Comparison of ENCODE assay signal across 18 mouse cellular contexts in genomic region chr13:35817626-35818025, GRCm38 (mm10).
A peak's percentile ranks its signal among the peaks of the same experiment; 100 is the strongest.
DNase-seq lines count a peak whose midpoint lies in the region; ATAC-seq and TF ChIP-seq lines count a peak whose summit lies in the region.
"Had no signal": no experiment of that assay in that cellular context is flagged by ENCODE, and none has a peak within 500 bp of the region (broad histone marks: within the 10 kb centered on the region; RNA-seq: fewer than 3 reads in every experiment).

No protein-coding gene starts in this region.

- no peak for TF ChIP-seq CTCF in liver, adult 2 months (IDR thresholded peaks at IDR 0.05; ENCODE audit: low read depth, low read length)
- no peak for TF ChIP-seq CTCF in Patski (IDR thresholded peaks at IDR 0.05)

- no peaks in the 10 kb centered on the region for H3K27me3 ChIP-seq in forebrain, embryonic 11.5 days (ENCODE audit: control insufficient read depth, insufficient read depth, low read length)
- no peaks in the 10 kb centered on the region for H3K27me3 ChIP-seq in forebrain, embryonic 14.5 days (replicated peaks; ENCODE audit: control insufficient read depth, insufficient read depth, low read length)
- no peaks in the 10 kb centered on the region for H3K27me3 ChIP-seq in liver, adult 2 months (ENCODE audit: control insufficient read depth, insufficient read depth, low read length)
- H3K27me3 ChIP-seq in Patski, result no peaks in the 10 kb centered on the region
- H3K27me3 ChIP-seq in kidney, embryonic 16.5 days (ENCODE audit: insufficient read depth, low read length), result no peaks in the 10 kb centered on the region
- H3K27me3 ChIP-seq: embryonic facial prominence, embryonic 12.5 days; limb, embryonic 12.5 days; midbrain, embryonic 12.5 days had no signal

- no peaks in the 10 kb centered on the region for H3K9me3 ChIP-seq in forebrain, embryonic 11.5 days (ENCODE audit: control insufficient read depth, low read length)
- no peaks in the 10 kb centered on the region for H3K9me3 ChIP-seq in forebrain, embryonic 14.5 days (replicated peaks; ENCODE audit: control insufficient read depth, low read length)
- no peaks in the 10 kb centered on the region for H3K9me3 ChIP-seq in kidney, embryonic 16.5 days (ENCODE audit: low read length)
- H3K9me3 ChIP-seq: embryonic facial prominence, embryonic 12.5 days; limb, embryonic 12.5 days; midbrain, embryonic 12.5 days had no signal

- no peak overlapping the region for H3K27ac ChIP-seq in forebrain, embryonic 11.5 days (ENCODE audit: low read depth, low read length)
- no peak overlapping the region for H3K27ac ChIP-seq in forebrain, embryonic 14.5 days (ENCODE audit: low read depth, low read length)
- H3K27ac ChIP-seq in liver, adult 2 months (replicated peaks; ENCODE audit: insufficient read depth, low read depth, low read length), result no peak overlapping the region
- H3K27ac ChIP-seq in kidney, embryonic 16.5 days (ENCODE audit: low read length), result 0 out of 2 replicates have a peak overlapping the region, but pooled peaks have one; percentile 24
- H3K27ac ChIP-seq: embryonic facial prominence, embryonic 12.5 days; hindbrain, postnatal 0 days; limb, embryonic 12.5 days; midbrain, embryonic 12.5 days; stomach, postnatal 0 days had no signal

- H3K4me2 ChIP-seq in forebrain, embryonic 11.5 days (ENCODE audit: low read depth, low read length, severe bottlenecking), result no peak overlapping the region
- no peak overlapping the region for H3K4me2 ChIP-seq in forebrain, embryonic 14.5 days (ENCODE audit: low read length)
- H3K4me2 ChIP-seq in kidney, embryonic 16.5 days (replicated peaks; ENCODE audit: low read depth, low read length), result no peak overlapping the region
- H3K4me2 ChIP-seq: embryonic facial prominence, embryonic 12.5 days; heart, embryonic 11.5 days; limb, embryonic 12.5 days; midbrain, embryonic 12.5 days had no signal

- no peak for ATAC-seq in forebrain, embryonic 11.5 days (replicated peaks; ENCODE audit: low FRiP score)
- ATAC-seq in forebrain, embryonic 14.5 days, result no peak
- ATAC-seq in Patski, result peak; percentile 65
- peak; percentile 36; the same call in 1 of the 2 replicates for ATAC-seq in kidney, embryonic 16.5 days (ENCODE audit: low FRiP score, low TSS enrichment)
- ATAC-seq: hindbrain, postnatal 0 days had no signal

- no peak for TF ChIP-seq POLR2A in liver, adult 2 months (IDR thresholded peaks at IDR 0.05; ENCODE audit: extremely low read depth, insufficient read depth, low read length)

- H3K4me3 ChIP-seq in forebrain, embryonic 11.5 days (ENCODE audit: low read depth, low read length), result no peak overlapping the region
- no peak overlapping the region for H3K4me3 ChIP-seq in forebrain, embryonic 14.5 days (ENCODE audit: low read depth, low read length)
- no peak overlapping the region for H3K4me3 ChIP-seq in liver, adult 2 months (ENCODE audit: insufficient read depth, low read depth, low read length)
- no peak overlapping the region for H3K4me3 ChIP-seq in kidney, embryonic 16.5 days (ENCODE audit: low read length)
- H3K4me3 ChIP-seq: embryonic facial prominence, embryonic 12.5 days; limb, embryonic 12.5 days; midbrain, embryonic 12.5 days had no signal

- H3K36me3 ChIP-seq in forebrain, embryonic 11.5 days (ENCODE audit: control insufficient read depth, insufficient read depth, low read length), result no peaks in the 10 kb centered on the region; the same call in 1 of the 2 replicates
- H3K36me3 ChIP-seq in forebrain, embryonic 14.5 days (ENCODE audit: control insufficient read depth, insufficient read depth, low read length), result 0 out of 2 replicates have a peak, but pooled peaks cover 4% of the 10 kb centered on the region
- peaks cover 5% of the 10 kb centered on the region for H3K36me3 ChIP-seq in liver, adult 2 months (ENCODE audit: control insufficient read depth, insufficient read depth, low read length)
- H3K36me3 ChIP-seq in kidney, embryonic 16.5 days (ENCODE audit: insufficient read depth, low read length), result peaks cover 30% of the 10 kb centered on the region

- in situ Hi-C loops in Patski (cut with MboI; ENCODE audit: low pct_unique_long_range_greater_than_20kb), result no loop called here

- WGBS in forebrain, embryonic 11.5 days, result 87% methylated on average over 3 of the region's 3 CpGs
- 92% methylated on average over 3 of the region's 3 CpGs for WGBS in forebrain, embryonic 14.5 days
- WGBS in liver, adult 2 months, result 50% methylated on average over 3 of the region's 3 CpGs
- WGBS in kidney, embryonic 16.5 days, result 39% methylated on average over 3 of the region's 3 CpGs

- POLR2A ChIA-PET in Patski (lab: Charles Lee), result no interaction called here

- no peaks in the 10 kb centered on the region for H3K79me2 ChIP-seq in liver, adult 2 months (ENCODE audit: control insufficient read depth, insufficient read depth, low read length)

- no peak overlapping the region for H3K9ac ChIP-seq in forebrain, embryonic 11.5 days (ENCODE audit: low read length)
- H3K9ac ChIP-seq in forebrain, embryonic 14.5 days (ENCODE audit: low read length), result no peak overlapping the region
- no peak overlapping the region for H3K9ac ChIP-seq in liver, adult 2 months (ENCODE audit: low read depth, low read length)
- H3K9ac ChIP-seq in kidney, embryonic 16.5 days (replicated peaks; ENCODE audit: low read length), result no peak overlapping the region
- H3K9ac ChIP-seq: embryonic facial prominence, embryonic 12.5 days; limb, embryonic 12.5 days; midbrain, embryonic 12.5 days had no signal

- no peaks in the 10 kb centered on the region for H3K4me1 ChIP-seq in forebrain, embryonic 11.5 days (replicated peaks; ENCODE audit: control insufficient read depth, insufficient read depth, low read length)
- H3K4me1 ChIP-seq in forebrain, embryonic 14.5 days (ENCODE audit: control insufficient read depth, insufficient read depth, low read length), result no peaks in the 10 kb centered on the region
- H3K4me1 ChIP-seq in liver, adult 2 months (ENCODE audit: control insufficient read depth, insufficient read depth, low read length), result no peaks in the 10 kb centered on the region; the same call in 1 of the 2 replicates
- H3K4me1 ChIP-seq in kidney, embryonic 16.5 days (ENCODE audit: insufficient read depth, low read length), result peaks cover 20% of the 10 kb centered on the region
- H3K4me1 ChIP-seq: midbrain, embryonic 12.5 days had no signal

- CTCF ChIA-PET in Patski (lab: Charles Lee), result interaction anchor here (1.1 kb wide), 1 partner anchor 19 kb away, joined by 3 read pairs; no protein-coding TSS in a partner anchor

- peak; percentile 26 for DNase-seq in forebrain, embryonic 11.5 days (ENCODE audit: low spot score)
- DNase-seq in forebrain, embryonic 14.5 days (ENCODE audit: low spot score), result no peak
- DNase-seq in liver, adult 2 months (ENCODE audit: extremely low read depth, low read depth, low spot score), result peak; percentile 16
- DNase-seq in liver (no peak), Patski (ENCODE audit: low read depth, low spot score) (peak; percentile 47)
- DNase-seq in frontal cortex, postnatal 10 days (ENCODE audit: low spot score in 2 of 2), result no peak
- DNase-seq in left cerebral cortex, adult 8-10 months (ENCODE audit: low spot score in 2 of 2), result no peak
- DNase-seq: cerebellum, adult 9-10 months; gastrocnemius, postnatal 14 days; layer of hippocampus, adult 9-11 months; lung, postnatal 36 days had no signal

Comparison
In these comparisons a context has a peak if more than half of its experiments do, and no peak if none do; other contexts are left out.
1. DNase-seq: peak in forebrain, embryonic 11.5 days (single experiment), liver, adult 2 months (single experiment) and Patski (single experiment); none in forebrain, embryonic 14.5 days (single experiment), liver (single experiment), frontal cortex, postnatal 10 days (0 of 2) and left cerebral cortex, adult 8-10 months (0 of 2).
2. ATAC-seq: peak in Patski (single experiment) and kidney, embryonic 16.5 days (single experiment); none in forebrain, embryonic 11.5 days (single experiment) and forebrain, embryonic 14.5 days (single experiment).